Mouse (Mus musculus) C2C12 (cell line): ENCODE measurements at regions not wholly inside any gene's neighbourhood (a gene's known extent, or its start where the extent isn't known, plus 50 kb on each side); places are given as distances from the start of the nearest gene placed in this dataset.
A peak's percentile ranks its signal among the peaks of the same experiment; 100 is the strongest.

ENCODE experiments used
- H3K27me3 ChIP-seq: one replicate; pipeline ENCODE4 v1.6.1; 2011; ENCODE audit not compliant: control insufficient read depth, insufficient read depth, insufficient read length
- H3K36me3 ChIP-seq: one replicate; pipeline ENCODE4 v1.6.1; 2011; ENCODE audit not compliant: control insufficient read depth, insufficient read depth
- H3K4me3 ChIP-seq: one replicate; pipeline ENCODE4 v1.5.1; 2011; ENCODE audit warnings: mild to moderate bottlenecking, control low read depth; ENCODE audit not compliant: poor library complexity, insufficient read depth, severe bottlenecking
- H3K79me2 ChIP-seq: one replicate; pipeline ENCODE4 v1.6.1; 2011; ENCODE audit not compliant: control insufficient read depth, insufficient read depth
- H3K79me3 ChIP-seq: one replicate; pipeline ENCODE4 v1.6.1; 2011; ENCODE audit warnings: low read depth, control low read depth
- H3ac ChIP-seq: one replicate; pipeline ENCODE3; 2011; ENCODE audit warnings: low read depth; ENCODE audit not compliant: control insufficient read depth, insufficient read length
- CEBPB ChIP-seq: IDR thresholded peaks from one replicate; pipeline ENCODE4 v1.6.1; 2011; ENCODE audit warnings: low read depth, mild to moderate bottlenecking, control low read depth, moderate library complexity
- CTCF ChIP-seq: IDR thresholded peaks from one replicate; pipeline ENCODE4 v1.5.1; 2011; ENCODE audit not compliant: control insufficient read depth, insufficient read depth, insufficient read length
- FOSL1 ChIP-seq: IDR thresholded peaks from one replicate; pipeline ENCODE4 v1.8.0; 2011; ENCODE audit warnings: mild to moderate bottlenecking, low read length; ENCODE audit not compliant: poor library complexity, insufficient read depth, severe bottlenecking
- MAX ChIP-seq: IDR thresholded peaks from one replicate; pipeline ENCODE4 v1.6.1; 2011; ENCODE audit warnings: mild to moderate bottlenecking, control low read depth
- MYOD1 ChIP-seq: IDR thresholded peaks from one replicate; pipeline ENCODE4 v1.6.1; 2011; ENCODE audit warnings: low read depth; ENCODE audit not compliant: control insufficient read depth, insufficient read length
- MYOG ChIP-seq: IDR thresholded peaks from one replicate; pipeline ENCODE4 v1.6.1; 2011; ENCODE audit not compliant: control insufficient read depth, insufficient read length; ENCODE audit errors: extremely low read depth
- USF1 ChIP-seq: IDR thresholded peaks from one replicate; pipeline ENCODE4 v1.6.1; 2011; ENCODE audit warnings: low read depth, mild to moderate bottlenecking, control low read depth, moderate library complexity

DNA sequence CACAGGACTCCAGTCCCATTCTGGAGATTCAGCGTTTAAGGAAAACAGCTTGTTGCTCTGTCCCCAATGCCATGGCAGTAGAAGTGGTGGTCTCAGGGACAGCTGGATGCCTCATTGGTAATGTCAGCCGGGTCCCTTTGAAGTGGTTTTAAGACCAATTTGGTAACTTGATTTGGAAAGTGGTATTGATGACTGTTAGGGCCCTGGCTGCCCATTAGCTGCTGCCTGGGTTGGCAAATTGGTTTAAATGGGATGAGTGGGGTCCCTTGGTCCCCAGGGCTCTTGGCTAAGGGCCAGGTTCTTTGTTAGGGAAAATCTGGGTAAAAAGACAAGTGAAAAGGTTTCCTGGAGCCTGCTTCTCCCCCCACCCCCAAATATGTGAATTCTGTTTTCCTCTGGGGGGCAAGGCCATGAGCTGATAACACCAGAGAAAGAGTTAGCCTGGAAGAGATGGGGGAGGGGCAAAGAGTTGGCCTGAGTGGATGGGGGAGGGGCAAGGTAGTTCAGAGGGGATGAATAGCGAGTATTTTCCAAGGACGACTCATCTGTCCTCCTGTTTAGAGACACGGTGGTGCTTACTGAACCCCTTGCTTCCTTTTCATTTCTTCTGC, 1224.6 kb upstream of the A1bg start:
- no peak for TF ChIP-seq MYOG
- no peak for TF ChIP-seq MYOD1
- no peak for TF ChIP-seq MAX
- no peak for TF ChIP-seq CEBPB
- Histone ChIP-seq H3K4me3 (no peak overlapping the region), H3K79me3 (peaks cover 99% of the 10 kb centered on the region), H3K79me2 (peaks cover 100% of the 10 kb centered on the region), H3K36me3 (peaks cover 69% of the 10 kb centered on the region), H3ac (no peak overlapping the region), H3K27me3 (no peaks in the 10 kb centered on the region)

- Histone ChIP-seq H3K79me3 (peaks cover 99% of the 10 kb centered on the region), H3K79me2 (peaks cover 100% of the 10 kb centered on the region), H3K36me3 (peaks cover 69% of the 10 kb centered on the region), H3K27me3 (no peaks in the 10 kb centered on the region), H3ac (no peak overlapping the region), H3K4me3 (no peak overlapping the region)
- TF ChIP-seq FOSL1 (no peak), MYOG (no peak), CEBPB (no peak), CTCF (no peak), MAX (no peak), MYOD1 (no peak), USF1 (no peak)
Observed at GRCm38 (mm10) chr15:62145643-62146285, 1223.0 kb upstream of the A1bg start.

DNA sequence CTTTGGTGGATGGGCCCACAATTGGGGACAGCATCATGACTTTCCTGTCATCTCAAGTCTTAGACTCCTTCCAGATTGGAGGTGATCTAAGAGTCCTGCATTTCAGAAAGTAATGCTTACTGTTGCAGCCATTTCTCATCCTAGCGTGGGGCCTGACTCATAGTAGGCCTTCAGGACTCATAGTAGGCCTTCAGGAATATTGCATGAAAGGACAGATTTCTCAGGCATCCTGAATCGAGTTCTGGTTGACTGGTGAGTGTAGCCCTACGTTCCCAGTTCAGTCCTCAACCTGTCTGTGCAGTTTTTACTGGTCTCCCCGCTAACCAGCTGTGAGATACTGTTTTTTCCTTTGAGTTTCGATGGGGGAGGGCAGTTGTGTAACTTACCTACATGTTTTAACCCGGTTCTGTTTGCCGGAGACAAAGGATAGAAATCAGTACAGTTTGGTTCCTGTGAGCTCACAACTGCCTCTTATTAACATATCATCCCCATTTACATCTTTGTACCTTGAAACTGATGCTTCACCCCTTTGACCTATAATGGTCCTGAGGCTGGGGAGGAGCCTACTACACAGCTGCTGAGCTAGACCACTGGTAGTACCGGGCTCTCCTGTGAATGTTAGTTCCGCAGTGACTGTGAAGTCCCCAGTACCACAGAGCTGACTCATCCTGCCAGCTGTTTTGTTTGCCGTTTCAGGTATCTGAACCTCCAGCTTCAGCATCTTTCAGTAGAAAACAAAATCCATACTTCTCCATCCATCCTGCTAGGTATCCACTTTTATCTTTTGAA, 1222.2 kb upstream of the A1bg start:
- H3K4me3 ChIP-seq, result no peak overlapping the region
- peaks cover 71% of the 10 kb centered on the region for H3K36me3 ChIP-seq
- peaks cover 100% of the 10 kb centered on the region for H3K79me2 ChIP-seq
- peaks cover 99% of the 10 kb centered on the region for H3K79me3 ChIP-seq
- no peaks in the 10 kb centered on the region for H3K27me3 ChIP-seq
- no peak overlapping the region for H3ac ChIP-seq
- no peak for TF ChIP-seq CTCF
- TF ChIP-seq MYOD1, result peak; percentile 71

DNA sequence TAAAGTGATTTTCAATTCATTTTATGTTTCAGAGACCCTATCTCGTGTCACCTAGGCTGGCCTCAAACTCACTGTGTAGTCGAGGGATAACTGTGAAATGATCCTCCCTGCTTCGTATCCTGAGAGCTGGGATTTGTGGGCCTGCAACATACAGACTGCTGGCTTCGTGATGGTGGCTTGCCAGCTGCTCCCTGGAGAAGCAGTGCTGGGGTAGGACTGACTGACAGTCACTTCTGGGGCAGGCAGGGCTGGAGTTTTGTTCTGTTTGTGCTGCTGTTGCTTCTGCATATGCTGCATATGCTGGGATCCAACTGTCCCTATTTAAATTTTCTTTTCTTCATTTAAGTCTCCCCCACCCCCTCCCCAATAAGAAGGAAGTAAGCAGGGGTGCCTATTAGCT, 1217.0 kb upstream of the A1bg start:
- Histone ChIP-seq H3K4me3 (no peak overlapping the region), H3K79me3 (peaks cover 95% of the 10 kb centered on the region), H3K79me2 (peaks cover 100% of the 10 kb centered on the region), H3K36me3 (peaks cover 52% of the 10 kb centered on the region), H3K27me3 (no peaks in the 10 kb centered on the region), H3ac (no peak overlapping the region)
- TF ChIP-seq CTCF (no peak), MYOD1 (peak; percentile 72)

- Histone ChIP-seq H3K79me3 (peaks cover 94% of the 10 kb centered on the region), H3K79me2 (peaks cover 100% of the 10 kb centered on the region), H3K27me3 (no peaks in the 10 kb centered on the region), H3K4me3 (no peak overlapping the region), H3K36me3 (peaks cover 47% of the 10 kb centered on the region), H3ac (peak overlapping the region; percentile 33)
- no peak for TF ChIP-seq MYOD1
- TF ChIP-seq CTCF, result no peak
- TF ChIP-seq USF1, result no peak
- TF ChIP-seq MYOG, result no peak
- no peak for TF ChIP-seq CEBPB
- TF ChIP-seq FOSL1, result peak; percentile 20
- peak; percentile 72 for TF ChIP-seq MAX
Observed at GRCm38 (mm10) chr15:62139192-62139591, 1216.4 kb upstream of the A1bg start.

- H3K36me3 ChIP-seq, result peaks cover 50% of the 10 kb centered on the region
- H3K4me3 ChIP-seq, result no peak overlapping the region
- H3ac ChIP-seq, result peak overlapping the region; percentile 13
- H3K79me3 ChIP-seq, result peaks cover 94% of the 10 kb centered on the region
- no peaks in the 10 kb centered on the region for H3K27me3 ChIP-seq
- no peak for TF ChIP-seq USF1
- no peak for TF ChIP-seq MYOD1
- TF ChIP-seq FOSL1, result no peak
- no peak for TF ChIP-seq MYOG
- no peak for TF ChIP-seq MAX
- no peak for TF ChIP-seq CTCF
- no peak for TF ChIP-seq CEBPB
- H3K79me2 ChIP-seq, result peaks cover 100% of the 10 kb centered on the region
Observed at GRCm38 (mm10) chr15:62138701-62139100, 1215.9 kb upstream of the A1bg start.
